Mouse (Mus musculus): ENCODE measurements around the gene Lrig2. TPM values are rescaled to one million over a fixed set of nuclear protein-coding genes. Genes with fewer than 3 reads are reported as not detected.

The Lrig2 gene
- polyA plus RNA-seq, 1 experiment from 2014 or later, result 27.7 TPM

- Histone ChIP-seq H3K27ac (no peak overlapping the region), H3K4me1 (no peaks in the 10 kb centered on the region), H3K27me3 (no peaks in the 10 kb centered on the region), H3K4me2 (replicated peaks) (no peak overlapping the region), H3K4me3 (no peak overlapping the region), H3K36me3 (no peaks in the 10 kb centered on the region), H3K9me3 (no peaks in the 10 kb centered on the region), H3K9ac (no peak overlapping the region)
- WGBS, result 87% methylated on average over 7 of the region's 7 CpGs
- no peak for ATAC-seq (ENCODE audit: insufficient number of reproducible peaks, insufficient read depth, low FRiP score, low TSS enrichment)
Observed at GRCm38 (mm10) chr3:104424346-104424745, 87.4 kb downstream of the Lrig2 start.

DNA sequence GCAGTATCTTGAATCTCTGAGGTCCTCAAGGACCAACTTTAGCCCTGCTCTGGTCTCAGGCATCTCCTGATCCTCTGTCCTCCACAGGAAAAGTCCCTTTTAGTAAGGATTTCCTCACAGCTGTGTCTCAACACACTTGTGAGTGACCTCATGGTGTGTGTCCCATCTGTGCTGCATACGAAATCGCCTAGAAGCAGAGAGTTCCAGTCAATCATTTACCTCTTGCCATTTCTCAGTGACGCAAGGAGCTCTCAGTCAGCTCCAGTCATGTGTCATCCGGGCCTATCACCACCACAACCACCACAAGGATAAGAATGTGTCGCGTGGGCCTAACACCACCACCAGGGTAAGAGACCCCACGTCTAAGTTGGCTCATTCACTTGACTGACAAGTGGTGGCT lies 90.8 kb downstream of the Lrig2 start:
- WGBS, result 89% methylated on average over 7 of the region's 7 CpGs
- no peaks in the 10 kb centered on the region for H3K4me1 ChIP-seq
- ATAC-seq (ENCODE audit: insufficient number of reproducible peaks, insufficient read depth, low FRiP score, low TSS enrichment), result no peak
- H3K27ac ChIP-seq, result no peak overlapping the region
- H3K27me3 ChIP-seq, result no peaks in the 10 kb centered on the region
- H3K9me3 ChIP-seq, result no peaks in the 10 kb centered on the region
- H3K36me3 ChIP-seq, result no peaks in the 10 kb centered on the region
- H3K9ac ChIP-seq, result no peak overlapping the region
- H3K4me3 ChIP-seq, result no peak overlapping the region
- H3K4me2 ChIP-seq (replicated peaks), result no peak overlapping the region

DNA sequence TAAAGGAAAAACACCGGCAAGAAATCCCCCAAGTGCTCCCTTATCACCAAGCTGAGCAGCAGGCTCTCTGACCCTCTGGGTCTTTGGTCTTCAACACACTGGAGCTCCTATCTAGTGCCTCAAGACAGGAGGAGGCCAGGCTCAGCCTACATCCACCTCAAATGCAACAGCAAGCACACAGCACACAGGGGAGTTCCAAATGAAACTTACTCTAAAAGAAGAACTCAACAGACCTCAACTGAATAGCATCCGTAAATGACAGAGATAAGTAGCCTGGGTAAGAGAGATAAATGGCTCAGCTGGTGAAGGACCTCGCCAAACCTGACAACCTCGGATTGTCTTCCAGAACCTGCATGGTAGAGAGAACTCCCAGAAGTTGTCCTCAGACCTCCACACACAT lies 91.7 kb downstream of the Lrig2 start:
- Histone ChIP-seq H3K9me3 (no peaks in the 10 kb centered on the region), H3K9ac (no peak overlapping the region), H3K36me3 (no peaks in the 10 kb centered on the region), H3K27me3 (no peaks in the 10 kb centered on the region), H3K4me2 (replicated peaks) (no peak overlapping the region), H3K27ac (no peak overlapping the region), H3K4me1 (no peaks in the 10 kb centered on the region), H3K4me3 (no peak overlapping the region)
- ATAC-seq (ENCODE audit: insufficient number of reproducible peaks, insufficient read depth, low FRiP score, low TSS enrichment), result no peak
- WGBS, result 80% methylated on average over 4 of the region's 4 CpGs

DNA sequence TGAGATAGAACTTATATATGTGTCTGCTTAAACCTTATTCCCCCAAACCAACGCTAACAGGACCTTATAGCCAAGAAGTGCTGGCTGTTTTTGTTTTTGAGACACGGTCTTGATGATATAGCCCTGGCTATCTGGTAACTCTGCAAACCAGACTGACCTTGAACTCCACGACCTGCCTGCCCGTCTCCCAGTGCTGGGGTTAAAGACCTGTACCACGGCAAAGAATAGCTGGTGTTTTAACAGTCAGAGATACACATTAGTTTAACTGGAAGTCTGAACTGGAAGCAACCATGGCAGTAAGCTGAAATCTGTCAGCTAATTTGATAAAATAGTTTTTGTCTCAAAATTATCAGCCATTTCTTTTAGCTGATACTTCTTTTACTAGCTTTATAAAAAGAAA lies 94.9 kb downstream of the Lrig2 start:
- H3K4me2 ChIP-seq (replicated peaks), result no peak overlapping the region
- H3K4me3 ChIP-seq, result no peak overlapping the region
- H3K27me3 ChIP-seq, result no peaks in the 10 kb centered on the region
- no peak overlapping the region for H3K27ac ChIP-seq
- no peaks in the 10 kb centered on the region for H3K9me3 ChIP-seq
- H3K36me3 ChIP-seq, result no peaks in the 10 kb centered on the region
- no peak overlapping the region for H3K9ac ChIP-seq
- WGBS, result 67% methylated on average over 5 of the region's 5 CpGs
- ATAC-seq (ENCODE audit: insufficient number of reproducible peaks, insufficient read depth, low FRiP score, low TSS enrichment), result no peak
- H3K4me1 ChIP-seq, result no peaks in the 10 kb centered on the region

DNA sequence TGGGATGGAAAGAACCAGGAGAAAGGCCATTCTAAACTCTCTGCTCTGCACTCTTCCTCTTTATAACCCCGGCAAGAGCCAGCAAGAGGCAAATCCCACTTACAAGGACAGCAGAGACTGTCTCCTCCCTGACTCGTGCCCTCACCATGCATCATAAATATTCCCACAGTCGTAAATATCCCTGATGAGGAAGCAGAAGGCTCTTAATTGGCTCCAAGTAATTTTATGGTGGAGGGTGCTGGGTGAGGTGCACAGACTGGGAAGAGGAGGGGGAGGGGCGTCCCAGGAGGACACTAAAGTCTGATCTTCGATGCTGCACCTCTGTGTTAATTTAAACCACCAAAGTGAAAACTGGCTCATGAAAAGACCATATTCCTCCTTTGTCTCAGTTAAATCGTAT lies 99.2 kb downstream of the Lrig2 start:
- no peak overlapping the region for H3K9ac ChIP-seq
- no peaks in the 10 kb centered on the region for H3K27me3 ChIP-seq
- H3K4me3 ChIP-seq, result no peak overlapping the region
- WGBS, result 79% methylated on average over 6 of the region's 6 CpGs
- no peak overlapping the region for H3K27ac ChIP-seq
- no peak for ATAC-seq (ENCODE audit: insufficient number of reproducible peaks, insufficient read depth, low FRiP score, low TSS enrichment)
- H3K4me2 ChIP-seq (replicated peaks), result no peak overlapping the region
- no peaks in the 10 kb centered on the region for H3K4me1 ChIP-seq
- H3K9me3 ChIP-seq, result no peaks in the 10 kb centered on the region
- no peaks in the 10 kb centered on the region for H3K36me3 ChIP-seq

DNA sequence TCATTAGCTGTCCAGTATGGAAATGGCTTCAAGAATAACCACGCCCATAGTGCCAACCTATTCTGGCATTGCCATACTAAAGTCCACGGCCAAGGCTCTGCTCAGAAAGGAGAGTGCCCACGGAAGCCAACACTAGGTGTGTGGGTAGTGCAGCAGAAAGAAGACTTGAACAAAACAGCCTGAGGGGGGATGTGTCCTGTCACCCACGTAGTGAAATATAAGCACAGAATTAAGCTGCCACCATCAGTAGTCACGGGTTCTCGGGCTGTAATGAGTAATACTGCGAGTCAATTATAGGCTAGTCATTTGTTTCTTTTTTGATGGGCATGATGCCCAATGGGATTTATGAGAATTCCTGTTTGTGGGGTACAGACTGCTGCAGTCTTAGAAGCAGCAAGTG lies 104.2 kb downstream of the Lrig2 start:
- 83% methylated on average over 7 of the region's 7 CpGs for WGBS
- Histone ChIP-seq H3K9ac (no peak overlapping the region), H3K36me3 (no peaks in the 10 kb centered on the region), H3K4me1 (no peaks in the 10 kb centered on the region), H3K27me3 (no peaks in the 10 kb centered on the region), H3K4me2 (replicated peaks) (no peak overlapping the region), H3K27ac (no peak overlapping the region), H3K4me3 (no peak overlapping the region), H3K9me3 (no peaks in the 10 kb centered on the region)
- ATAC-seq (ENCODE audit: insufficient number of reproducible peaks, insufficient read depth, low FRiP score, low TSS enrichment), result no peak

DNA sequence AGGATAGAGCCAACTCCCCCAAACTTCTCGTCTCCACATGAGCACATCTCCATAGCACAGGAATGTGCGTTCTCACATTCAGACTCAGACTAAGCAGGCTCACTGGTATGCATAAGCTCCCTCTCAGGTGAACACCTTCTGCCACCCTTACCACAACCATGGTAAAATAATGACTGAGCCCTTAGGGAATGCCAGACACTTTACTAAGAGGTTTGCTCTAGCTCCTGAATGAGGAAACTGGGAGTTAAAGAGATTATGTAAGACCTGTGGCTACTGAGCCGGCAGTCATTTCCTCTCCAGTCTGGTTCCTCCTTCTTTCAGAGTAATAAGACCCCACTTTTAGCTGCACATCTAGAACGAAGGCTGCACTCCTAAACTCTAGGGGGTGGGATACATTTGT lies 108.1 kb downstream of the Lrig2 start:
- Histone ChIP-seq H3K9me3 (no peaks in the 10 kb centered on the region), H3K36me3 (no peaks in the 10 kb centered on the region), H3K4me1 (no peaks in the 10 kb centered on the region), H3K27ac (no peak overlapping the region), H3K4me3 (no peak overlapping the region), H3K9ac (no peak overlapping the region), H3K4me2 (replicated peaks) (no peak overlapping the region), H3K27me3 (no peaks in the 10 kb centered on the region)
- no peak for ATAC-seq (ENCODE audit: insufficient number of reproducible peaks, insufficient read depth, low FRiP score, low TSS enrichment)
- 69% methylated on average over 4 of the region's 4 CpGs for WGBS

DNA sequence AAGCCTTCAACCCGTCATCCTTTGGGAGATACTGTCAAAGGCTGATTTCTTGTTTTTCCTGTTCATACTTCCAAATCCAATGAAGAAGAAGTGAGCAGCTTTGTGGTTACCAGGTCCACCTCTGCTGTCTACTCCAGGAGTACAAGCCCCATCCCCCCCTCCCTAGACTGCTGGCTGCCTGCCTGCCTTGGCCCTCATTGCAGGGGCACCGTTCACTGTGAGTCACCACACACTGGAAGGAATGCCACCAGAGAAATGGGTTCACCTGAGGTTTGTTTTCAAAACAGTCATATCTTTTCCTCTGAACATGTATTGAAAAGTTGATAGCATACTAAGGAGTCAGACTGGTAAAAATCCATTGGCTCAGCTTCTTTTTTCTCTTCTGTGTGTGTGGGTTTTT lies 110.5 kb downstream of the Lrig2 start:
- H3K9ac ChIP-seq, result no peak overlapping the region
- no peak overlapping the region for H3K27ac ChIP-seq
- WGBS, result 80% methylated on average over 2 of the region's 2 CpGs
- no peaks in the 10 kb centered on the region for H3K36me3 ChIP-seq
- H3K4me2 ChIP-seq (replicated peaks), result no peak overlapping the region
- no peak overlapping the region for H3K4me3 ChIP-seq
- H3K4me1 ChIP-seq, result no peaks in the 10 kb centered on the region
- H3K27me3 ChIP-seq, result no peaks in the 10 kb centered on the region
- no peaks in the 10 kb centered on the region for H3K9me3 ChIP-seq
- no peak for ATAC-seq (ENCODE audit: insufficient number of reproducible peaks, insufficient read depth, low FRiP score, low TSS enrichment)

DNA sequence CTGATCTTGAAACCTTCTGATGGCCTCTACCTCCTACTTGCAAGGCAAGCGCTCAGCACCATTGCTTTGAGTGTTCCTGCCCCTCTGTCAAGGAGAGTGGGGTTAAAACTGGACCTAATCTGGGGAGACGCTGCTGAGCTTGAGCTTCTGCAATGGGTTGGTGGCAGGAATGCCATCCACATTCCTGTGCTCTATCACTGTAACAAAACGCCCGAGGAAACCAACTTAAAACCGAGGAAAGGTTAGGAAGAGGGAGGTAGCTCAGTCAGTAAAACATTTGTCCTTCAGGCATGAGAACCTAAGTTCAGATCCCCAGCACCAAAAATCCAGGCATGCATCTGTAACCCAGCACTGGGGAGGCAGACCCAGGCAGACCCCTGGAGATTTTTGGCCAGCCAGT lies 111.6 kb downstream of the Lrig2 start:
- no peaks in the 10 kb centered on the region for H3K4me1 ChIP-seq
- no peak overlapping the region for H3K4me2 ChIP-seq (replicated peaks)
- no peak overlapping the region for H3K9ac ChIP-seq
- H3K27ac ChIP-seq, result no peak overlapping the region
- no peaks in the 10 kb centered on the region for H3K9me3 ChIP-seq
- no peaks in the 10 kb centered on the region for H3K27me3 ChIP-seq
- no peak for ATAC-seq (ENCODE audit: insufficient number of reproducible peaks, insufficient read depth, low FRiP score, low TSS enrichment)
- no peaks in the 10 kb centered on the region for H3K36me3 ChIP-seq
- no peak overlapping the region for H3K4me3 ChIP-seq
- whole genome bisulfite sequencing, result 81% methylated on average over 5 of the region's 5 CpGs

- 72% methylated on average over 10 of the region's 10 CpGs for WGBS
- no peak for ATAC-seq (ENCODE audit: insufficient number of reproducible peaks, insufficient read depth, low FRiP score, low TSS enrichment)
Observed at GRCm38 (mm10) chr3:104399296-104400045, 112.2 kb downstream of the Lrig2 start.

DNA sequence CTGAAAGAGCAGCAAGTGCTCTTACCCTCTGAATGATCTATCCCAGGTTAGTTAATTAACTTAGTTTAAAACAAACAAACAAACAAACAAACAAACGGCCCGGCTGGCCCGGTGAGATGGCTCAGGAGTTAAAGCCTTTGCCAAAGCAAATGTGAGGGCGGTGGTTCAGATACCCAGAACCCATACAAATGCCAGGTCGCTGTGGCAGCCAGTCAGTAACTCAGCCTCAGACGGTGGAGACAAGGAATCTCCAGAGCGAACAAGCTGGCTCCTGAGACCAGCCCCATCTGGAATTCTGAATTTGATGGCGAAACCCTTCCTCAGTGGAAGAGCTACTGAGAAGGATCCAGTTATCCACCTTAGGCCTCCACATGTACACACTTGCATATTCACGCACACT lies 114.4 kb downstream of the Lrig2 start:
- no peak for ATAC-seq (ENCODE audit: insufficient number of reproducible peaks, insufficient read depth, low FRiP score, low TSS enrichment)

More at GRCm38 (mm10) chr3:104399296-104400045, 112.2 kb downstream of the Lrig2 start:
- Histone ChIP-seq H3K4me3 (no peak overlapping the region), H3K4me2 (replicated peaks) (no peak overlapping the region), H3K27me3 (no peaks in the 10 kb centered on the region), H3K9ac (no peak overlapping the region), H3K4me1 (no peaks in the 10 kb centered on the region), H3K9me3 (no peaks in the 10 kb centered on the region), H3K27ac (no peak overlapping the region), H3K36me3 (no peaks in the 10 kb centered on the region)

DNA sequence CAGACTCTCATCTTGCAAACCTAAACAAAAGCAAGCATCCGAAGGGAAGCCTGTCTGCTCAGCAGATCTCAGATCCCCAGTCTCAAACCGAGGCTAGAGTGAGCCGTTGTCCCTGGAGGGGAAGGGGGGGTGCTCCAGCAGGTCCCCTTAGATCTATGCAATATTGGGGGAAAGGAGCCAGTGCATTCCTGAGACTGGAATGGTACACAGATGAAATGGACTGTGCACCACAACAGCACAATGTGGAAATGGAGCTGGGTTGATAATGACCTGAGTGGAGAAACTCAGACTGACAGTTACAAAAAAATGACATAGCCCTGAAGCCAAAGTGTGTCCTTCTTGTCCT lies 115.0 kb downstream of the Lrig2 start:
- Histone ChIP-seq H3K36me3 (no peaks in the 10 kb centered on the region), H3K27me3 (no peaks in the 10 kb centered on the region), H3K4me2 (replicated peaks) (no peak overlapping the region), H3K9me3 (no peaks in the 10 kb centered on the region), H3K9ac (no peak overlapping the region), H3K27ac (no peak overlapping the region), H3K4me1 (no peaks in the 10 kb centered on the region), H3K4me3 (no peak overlapping the region)
- WGBS, result 29% methylated on average over 3 of the region's 3 CpGs
- no peak for ATAC-seq (ENCODE audit: insufficient number of reproducible peaks, insufficient read depth, low FRiP score, low TSS enrichment)

More for the DNA sequence above, 114.4 kb downstream of the Lrig2 start:
- H3K4me3 ChIP-seq, result no peak overlapping the region
- H3K9me3 ChIP-seq, result no peaks in the 10 kb centered on the region
- H3K36me3 ChIP-seq, result no peaks in the 10 kb centered on the region
- H3K27me3 ChIP-seq, result no peaks in the 10 kb centered on the region
- 85% methylated on average over 9 of the region's 9 CpGs for WGBS
- no peak overlapping the region for H3K4me2 ChIP-seq (replicated peaks)
- no peaks in the 10 kb centered on the region for H3K4me1 ChIP-seq
- no peak overlapping the region for H3K9ac ChIP-seq
- no peak overlapping the region for H3K27ac ChIP-seq

Measured in embryonic facial prominence, embryonic 12.5 days (tissue).